Mouse (Mus musculus) CH12.LX (cell line): ENCODE measurements around the gene Creb5.

Source experiments
- BHLHE40 ChIP-seq: IDR thresholded peaks from 2 replicates; pipeline ENCODE4 v1.6.1; 2011; ENCODE audit warnings: mild to moderate bottlenecking, low read depth, low read length, improper control_type of control experiment
- CHD2 ChIP-seq: IDR thresholded peaks from 2 replicates; pipeline ENCODE4 v1.6.1; 2011; ENCODE audit warnings: low read length, improper control_type of control experiment
- CTCF ChIP-seq, 2 experiments: IDR thresholded peaks in 1 of 2; conservative IDR thresholded peaks in 1 of 2; 2 replicates each; pipeline ENCODE4 v1.5.1; 2011 to 2012; ENCODE audit warnings: low read depth in 2 of 2, low read length in 2 of 2, improper control_type of control experiment in 1 of 2, inconsistent platforms in 1 of 2, mild to moderate bottlenecking in 1 of 2, moderate library complexity in 1 of 2
- EP300 ChIP-seq: IDR thresholded peaks from 2 replicates; pipeline ENCODE4 v1.6.1; 2011; ENCODE audit warnings: low read length, improper control_type of control experiment
- MYC ChIP-seq: IDR thresholded peaks from 2 replicates; pipeline ENCODE4 v1.6.1; 2011; ENCODE audit warnings: low read depth, mild to moderate bottlenecking, improper control_type of control experiment, low read length
- POLR2A ChIP-seq: IDR thresholded peaks from 2 replicates; pipeline ENCODE4 v1.6.1; 2011; ENCODE audit warnings: low read depth, mild to moderate bottlenecking, improper control_type of control experiment, low read length
- UBTF ChIP-seq: IDR thresholded peaks from 2 replicates; pipeline ENCODE4 v1.6.1; 2012; ENCODE audit warnings: low read depth, mild to moderate bottlenecking, inconsistent platforms, low read length, improper control_type of control experiment, moderate library complexity
- ZC3H11A ChIP-seq: IDR thresholded peaks from 2 replicates; pipeline ENCODE4 v1.6.1; 2012; ENCODE audit warnings: low read depth, mild to moderate bottlenecking, inconsistent platforms, low read length, improper control_type of control experiment

DNA sequence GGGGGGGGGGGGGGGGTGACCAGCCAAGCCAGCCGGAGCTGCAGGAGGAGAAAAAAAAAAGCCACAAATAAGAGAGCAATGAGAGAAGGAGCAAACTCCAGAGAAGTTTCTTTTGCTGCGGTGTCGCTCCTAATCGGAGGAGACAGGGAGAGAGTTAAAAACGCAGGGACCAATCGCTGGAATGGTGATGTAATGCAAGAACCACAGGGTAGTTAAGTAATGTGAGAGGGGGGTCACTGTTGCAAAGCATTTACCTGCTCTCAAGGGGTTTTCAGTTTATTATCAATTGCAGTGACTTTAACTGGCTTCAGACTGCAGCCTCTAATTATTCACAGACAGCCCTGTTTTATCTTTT, 286.6 kb downstream of the Creb5 start:
- TF ChIP-seq POLR2A, result no peak
- TF ChIP-seq CTCF (conservative IDR thresholded peaks at IDR 0.05 in 1 of 2, IDR thresholded peaks at IDR 0.05 in 1 of 2; ENCODE audit: low read depth in 2 of 2, low read length in 2 of 2), result no peak
- no peak for TF ChIP-seq CHD2
- TF ChIP-seq UBTF, result no peak
- TF ChIP-seq ZC3H11A, result no peak
- no peak for TF ChIP-seq MYC
- TF ChIP-seq BHLHE40, result no peak
- TF ChIP-seq EP300, result no peak
